Mouse (Mus musculus): ENCODE data around the gene Trp53bp1. TPM values are rescaled to one million over a fixed set of nuclear protein-coding genes. Genes with fewer than 3 reads are reported as not detected.

Trp53bp1 gene
- polyA plus RNA-seq (2016; fragmentation: Nextera tagmentation; extraction: Ambion mirVana), result 177 and 178 TPM in 2 replicates

DNA sequence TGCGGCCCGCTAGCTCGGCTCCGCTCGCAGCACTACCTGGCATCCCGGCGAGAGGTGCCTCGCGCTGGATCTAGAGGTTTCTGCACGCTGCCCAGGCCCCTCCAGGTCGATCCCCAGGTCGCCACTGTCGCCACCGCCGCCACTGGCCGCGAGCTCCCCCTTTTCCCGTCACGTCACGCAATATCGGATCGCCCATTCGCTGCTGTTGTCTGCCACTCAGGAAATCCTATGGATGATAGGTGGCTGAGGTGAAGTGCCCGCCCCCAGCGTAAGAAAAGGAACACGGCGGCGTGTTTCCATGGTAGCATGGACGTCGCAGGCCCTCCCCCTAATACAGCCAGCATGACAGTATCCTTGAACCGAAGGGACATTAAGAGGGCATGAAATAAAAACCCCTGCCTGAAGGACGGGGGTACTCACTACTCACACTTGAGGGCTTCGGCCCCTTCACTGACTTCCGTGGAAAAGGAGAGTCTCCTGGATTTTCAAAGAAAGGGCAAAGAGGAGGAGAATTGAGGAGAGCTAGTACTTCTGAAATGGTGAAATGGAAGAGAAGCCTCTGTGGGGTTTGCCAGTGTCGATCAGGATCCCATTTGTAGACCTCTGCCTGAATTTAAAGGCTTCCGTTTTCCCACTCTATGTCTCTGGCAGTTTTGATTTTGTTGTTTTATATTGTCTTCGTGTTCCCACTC is at the start of gene Trp53bp1:
Gene Trp53bp1, minus strand, starts transcription at position 172 of the 692 bp plus-strand sequence.
- WGBS, result under 1% methylated on average over 37 of the region's 37 CpGs
- H3K4me2 ChIP-seq (replicated peaks), result peak within 1 kb of the TSS; percentile 64
- H3K36me3 ChIP-seq, result peaks cover 20% of the 10 kb centered on the region
- peak within 1 kb of the TSS; percentile 94 for H3K4me3 ChIP-seq
- H3K4me1 ChIP-seq, result peaks cover 30% of the 10 kb centered on the region
- peak; percentile 98 for ATAC-seq (ENCODE audit: low FRiP score, low read depth)
- H3K27ac ChIP-seq, result peak within 1 kb of the TSS; percentile 97
- H3K9ac ChIP-seq, result peak within 1 kb of the TSS; percentile 84
- no peaks in the 10 kb centered on the region for H3K9me3 ChIP-seq
- no peaks in the 10 kb centered on the region for H3K27me3 ChIP-seq (replicated peaks)

- 82% methylated on average over 8 of the region's 8 CpGs for WGBS
- no peak overlapping the region for H3K9ac ChIP-seq
- no peak overlapping the region for H3K4me3 ChIP-seq
- H3K4me2 ChIP-seq (replicated peaks), result no peak overlapping the region
- no peak for ATAC-seq (ENCODE audit: low FRiP score, low read depth)
- no peaks in the 10 kb centered on the region for H3K4me1 ChIP-seq
- H3K9me3 ChIP-seq, result no peaks in the 10 kb centered on the region
- peaks cover 12% of the 10 kb centered on the region for H3K36me3 ChIP-seq
- no peaks in the 10 kb centered on the region for H3K27me3 ChIP-seq (replicated peaks)
- H3K27ac ChIP-seq, result no peak overlapping the region
Observed at GRCm38 (mm10) chr2:121316278-121316677, 45.1 kb upstream of the Trp53bp1 start.

DNA sequence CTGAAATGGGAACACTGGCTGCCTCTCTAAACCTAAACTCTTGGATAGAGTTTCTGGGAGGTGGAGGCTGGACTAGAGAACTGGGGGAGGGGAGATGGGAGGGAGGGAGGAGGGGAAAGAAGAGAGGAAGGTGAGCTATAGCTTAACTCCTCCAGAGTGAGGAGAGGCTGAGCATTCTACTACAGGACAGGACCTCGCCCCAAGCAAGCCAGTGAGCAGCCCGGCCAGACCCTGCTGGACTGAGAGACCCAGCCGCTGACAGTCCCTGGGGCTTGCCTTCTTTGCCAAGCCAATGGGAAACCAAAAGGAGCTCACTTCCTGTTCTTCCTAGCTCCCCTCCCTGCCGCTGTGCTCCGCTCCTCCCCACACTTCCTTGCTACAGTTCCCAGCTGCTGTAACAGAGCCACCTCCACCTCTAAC is 37.8 kb upstream of the Trp53bp1 start:
- 38% methylated on average over 5 of the region's 5 CpGs for WGBS
- H3K4me1 ChIP-seq, result peaks cover 6% of the 10 kb centered on the region
- H3K4me3 ChIP-seq, result no peak overlapping the region
- no peaks in the 10 kb centered on the region for H3K27me3 ChIP-seq (replicated peaks)
- peaks cover 46% of the 10 kb centered on the region for H3K36me3 ChIP-seq
- H3K27ac ChIP-seq, result no peak overlapping the region
- no peak overlapping the region for H3K9ac ChIP-seq
- ATAC-seq (ENCODE audit: low FRiP score, low read depth), result no peak
- no peaks in the 10 kb centered on the region for H3K9me3 ChIP-seq
- no peak overlapping the region for H3K4me2 ChIP-seq (replicated peaks)

DNA sequence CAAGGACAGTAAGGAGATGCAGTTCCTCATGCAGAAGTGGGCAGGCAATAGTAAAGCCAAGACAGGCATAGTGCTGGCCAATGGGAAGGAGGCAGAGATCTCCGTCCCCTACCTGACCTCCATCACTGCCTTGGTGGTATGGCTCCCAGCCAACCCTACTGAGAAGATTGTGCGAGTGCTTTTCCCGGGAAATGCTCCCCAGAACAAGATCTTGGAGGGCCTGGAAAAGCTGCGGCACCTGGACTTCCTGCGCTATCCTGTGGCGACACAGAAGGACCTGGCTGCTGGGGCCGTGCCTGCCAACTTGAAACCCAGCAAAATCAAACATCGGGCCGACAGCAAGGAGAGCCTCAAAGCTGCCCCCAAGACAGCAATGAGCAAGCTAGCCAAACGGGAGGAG is 28.8 kb upstream of the Trp53bp1 start:
- Histone ChIP-seq H3K4me2 (replicated peaks) (no peak overlapping the region), H3K36me3 (peaks cover 65% of the 10 kb centered on the region), H3K9ac (no peak overlapping the region), H3K27me3 (replicated peaks) (no peaks in the 10 kb centered on the region), H3K4me1 (peaks cover 32% of the 10 kb centered on the region), H3K27ac (no peak overlapping the region), H3K4me3 (no peak overlapping the region), H3K9me3 (no peaks in the 10 kb centered on the region)
- no peak for ATAC-seq (ENCODE audit: low FRiP score, low read depth)
- 88% methylated on average over 10 of the region's 10 CpGs for WGBS

DNA sequence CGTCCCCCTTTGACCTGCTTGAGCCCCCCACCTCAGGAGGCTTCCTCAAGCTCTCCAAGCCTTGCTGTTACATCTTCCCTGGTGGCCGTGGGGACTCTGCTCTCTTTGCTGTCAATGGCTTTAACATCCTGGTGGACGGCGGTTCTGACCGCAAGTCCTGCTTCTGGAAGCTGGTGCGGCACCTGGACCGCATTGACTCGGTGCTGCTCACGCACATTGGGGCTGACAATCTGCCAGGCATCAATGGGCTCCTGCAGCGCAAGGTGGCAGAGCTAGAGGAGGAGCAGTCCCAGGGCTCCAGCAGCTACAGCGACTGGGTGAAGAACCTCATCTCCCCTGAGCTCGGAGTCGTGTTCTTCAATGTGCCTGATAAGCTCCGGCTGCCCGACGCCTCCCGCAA is 28.3 kb upstream of the Trp53bp1 start:
- no peak overlapping the region for H3K9ac ChIP-seq
- no peak overlapping the region for H3K4me2 ChIP-seq (replicated peaks)
- no peak overlapping the region for H3K27ac ChIP-seq
- ATAC-seq (ENCODE audit: low FRiP score, low read depth), result no peak
- peaks cover 59% of the 10 kb centered on the region for H3K36me3 ChIP-seq
- H3K27me3 ChIP-seq (replicated peaks), result no peaks in the 10 kb centered on the region
- 90% methylated on average over 17 of the region's 17 CpGs for WGBS
- no peaks in the 10 kb centered on the region for H3K9me3 ChIP-seq
- H3K4me1 ChIP-seq, result peaks cover 38% of the 10 kb centered on the region
- no peak overlapping the region for H3K4me3 ChIP-seq

DNA sequence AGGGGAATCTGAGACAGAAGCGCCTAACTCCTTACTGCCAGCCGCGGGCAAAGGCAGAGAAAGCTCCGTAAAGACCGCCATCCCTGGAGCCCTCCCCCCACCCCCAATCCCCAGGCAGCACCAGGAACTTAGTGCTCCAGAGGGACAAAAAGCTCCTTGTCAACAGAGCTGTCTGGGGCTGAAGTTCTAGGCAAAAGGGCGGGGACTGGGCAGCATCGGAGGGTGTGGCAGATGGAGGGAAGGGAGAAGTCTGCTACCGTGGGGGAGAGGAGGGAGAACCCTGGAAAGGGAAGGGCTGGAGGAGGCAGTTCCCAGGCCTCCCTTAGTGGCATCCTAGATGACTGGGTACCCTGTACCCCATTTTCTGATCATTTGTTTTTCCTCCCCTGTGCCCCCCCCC is 26.9 kb upstream of the Trp53bp1 start:
- ATAC-seq (ENCODE audit: low FRiP score, low read depth), result no peak
- Histone ChIP-seq H3K4me1 (peaks cover 46% of the 10 kb centered on the region), H3K9ac (no peak overlapping the region; the same call in 1 of the 2 replicates), H3K36me3 (peaks cover 46% of the 10 kb centered on the region), H3K4me2 (replicated peaks) (peak overlapping the region; percentile 88), H3K27me3 (replicated peaks) (no peaks in the 10 kb centered on the region), H3K27ac (no peak overlapping the region), H3K9me3 (no peaks in the 10 kb centered on the region), H3K4me3 (0 out of 2 replicates have a peak overlapping the region, but pooled peaks have one; percentile 0)
- 3% methylated on average over 8 of the region's 8 CpGs for WGBS

GRCm38 (mm10) chr2:121297701-121298100 is 26.5 kb upstream of the Trp53bp1 start:
- Histone ChIP-seq H3K36me3 (peaks cover 41% of the 10 kb centered on the region), H3K4me1 (peaks cover 46% of the 10 kb centered on the region), H3K4me3 (0 out of 2 replicates have a peak overlapping the region, but pooled peaks have one; percentile 0), H3K4me2 (replicated peaks) (peak overlapping the region; percentile 88), H3K27me3 (replicated peaks) (no peaks in the 10 kb centered on the region), H3K9me3 (no peaks in the 10 kb centered on the region), H3K9ac (0 out of 2 replicates have a peak overlapping the region, but pooled peaks have one; percentile 63), H3K27ac (0 out of 2 replicates have a peak overlapping the region, but pooled peaks have one; percentile 23)
- ATAC-seq (ENCODE audit: low FRiP score, low read depth), result no peak
- 11% methylated on average over 9 of the region's 9 CpGs for WGBS

DNA sequence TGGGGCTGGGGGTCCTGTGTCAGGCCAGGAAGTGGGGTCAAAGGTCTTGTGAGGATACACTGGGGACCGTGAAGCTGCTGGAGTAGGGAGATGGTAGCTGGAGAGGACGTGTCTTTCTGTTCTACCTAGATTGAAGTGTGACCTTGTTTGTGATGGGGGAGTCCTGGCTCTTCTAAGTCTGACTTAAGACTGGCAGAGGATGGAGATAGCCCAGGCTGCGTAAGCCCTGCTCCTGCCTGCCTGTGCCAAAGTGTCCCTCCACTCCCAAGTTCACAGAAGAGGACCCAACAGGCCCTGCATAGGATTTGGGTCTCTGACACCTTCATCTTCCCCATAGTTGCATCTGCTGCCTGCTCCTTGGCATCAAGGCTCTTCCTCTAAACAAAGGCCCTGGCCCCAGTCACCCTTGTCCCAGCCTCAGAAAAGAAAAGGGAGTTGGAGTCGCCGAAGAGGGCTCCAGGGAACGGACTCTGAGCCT is 25.6 kb upstream of the Trp53bp1 start:
- no peak for ATAC-seq (ENCODE audit: low FRiP score, low read depth)

DNA sequence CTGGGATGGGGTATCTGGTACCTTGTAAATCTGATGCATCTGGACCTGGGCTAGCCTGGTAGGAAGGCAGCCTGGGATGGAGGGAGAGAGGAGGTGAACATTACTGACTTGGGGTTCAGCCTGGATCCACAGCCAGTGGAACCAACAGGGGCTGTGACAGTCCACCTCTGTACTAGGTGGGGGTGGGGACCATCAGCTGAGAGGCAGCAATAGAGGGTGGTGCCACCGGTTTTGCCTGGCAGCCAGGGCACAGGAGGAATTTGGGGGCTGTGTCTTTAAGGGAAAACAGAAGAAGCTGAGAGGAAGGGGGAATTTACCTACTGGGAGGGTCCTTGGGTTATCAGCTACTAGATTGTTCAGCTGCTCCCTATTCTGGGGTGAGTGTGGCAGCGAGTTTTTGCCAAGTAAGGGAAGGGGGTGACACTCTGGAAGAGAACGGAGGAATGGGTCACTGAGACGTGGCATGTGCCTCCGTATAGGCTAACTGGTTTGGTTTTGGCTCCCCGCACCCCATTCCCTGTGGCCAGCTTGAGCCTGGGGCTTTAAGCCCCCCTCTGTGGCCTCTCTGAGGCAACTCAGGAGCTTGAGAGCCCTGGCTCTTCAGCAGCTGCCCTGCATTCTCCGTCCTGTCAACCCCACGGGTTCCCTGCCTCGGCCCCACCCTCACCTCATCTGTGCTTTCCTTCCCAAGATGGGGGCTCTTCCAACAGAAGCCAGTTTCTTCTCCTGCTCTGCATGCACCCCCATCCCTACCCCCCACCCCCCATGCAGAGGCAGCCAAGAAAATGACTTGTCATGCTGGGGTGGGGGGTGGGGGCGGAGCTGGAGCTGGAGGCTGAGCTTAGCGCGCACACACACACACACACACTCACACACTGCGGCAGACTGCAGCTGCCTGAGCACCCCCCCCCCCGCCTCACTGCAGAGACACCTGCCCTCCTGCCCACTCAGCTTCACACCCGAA is 24.7 kb upstream of the Trp53bp1 start:
- Histone ChIP-seq H3K4me2 (replicated peaks) (peak overlapping the region; percentile 88), H3K36me3 (peaks cover 23% of the 10 kb centered on the region), H3K4me1 (peaks cover 46% of the 10 kb centered on the region), H3K9me3 (no peaks in the 10 kb centered on the region), H3K9ac (peak overlapping the region; percentile 63), H3K27ac (peak overlapping the region; percentile 63), H3K27me3 (replicated peaks) (no peaks in the 10 kb centered on the region), H3K4me3 (peak overlapping the region; percentile 54)
- 3% methylated on average over 15 of the region's 15 CpGs for WGBS
- ATAC-seq (ENCODE audit: low FRiP score, low read depth), result peak; percentile 46

More for the DNA sequence above, 25.6 kb upstream of the Trp53bp1 start:
- Histone ChIP-seq H3K4me3 (peak overlapping the region; percentile 54), H3K27ac (peak overlapping the region; percentile 63; the same call in 1 of the 2 replicates), H3K4me2 (replicated peaks) (peak overlapping the region; percentile 88), H3K4me1 (peaks cover 46% of the 10 kb centered on the region), H3K27me3 (replicated peaks) (no peaks in the 10 kb centered on the region), H3K9ac (peak overlapping the region; percentile 63), H3K36me3 (peaks cover 32% of the 10 kb centered on the region), H3K9me3 (no peaks in the 10 kb centered on the region)
- 5% methylated on average over 6 of the region's 6 CpGs for WGBS

GRCm38 (mm10) chr2:121294753-121295607 is 23.8 kb upstream of the Trp53bp1 start:
- H3K4me1 ChIP-seq, result peaks cover 53% of the 10 kb centered on the region
- 1% methylated on average over 18 of the region's 18 CpGs for WGBS

DNA sequence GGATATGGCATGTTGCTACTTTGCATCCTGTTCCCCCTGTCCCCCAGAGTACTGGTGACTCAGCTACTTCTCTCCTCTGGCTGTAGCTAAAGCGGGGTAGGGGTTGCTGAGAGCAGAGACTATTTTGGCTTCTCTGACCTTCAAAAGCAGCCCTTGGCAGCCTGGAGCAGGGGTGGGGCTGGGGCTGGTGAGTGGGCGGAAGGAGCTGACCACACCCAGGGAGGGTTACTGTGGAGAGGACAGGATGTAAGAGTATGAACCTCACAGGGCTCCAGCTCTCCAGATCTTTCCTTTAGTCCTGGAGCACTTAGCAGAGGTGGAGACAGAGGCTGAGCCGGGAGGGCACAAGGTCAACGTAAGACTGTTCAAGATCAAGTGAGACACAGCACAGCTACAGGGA is 23.0 kb upstream of the Trp53bp1 start:
- Histone ChIP-seq H3K4me1 (peaks cover 57% of the 10 kb centered on the region), H3K4me3 (peak overlapping the region; percentile 54; the same call in 1 of the 2 replicates), H3K27me3 (replicated peaks) (no peaks in the 10 kb centered on the region; the same call in 1 of the 2 replicates), H3K4me2 (replicated peaks) (peak overlapping the region; percentile 88), H3K9me3 (no peaks in the 10 kb centered on the region), H3K9ac (no peak overlapping the region), H3K36me3 (peaks cover 6% of the 10 kb centered on the region; the same call in 1 of the 2 replicates), H3K27ac (peak overlapping the region; percentile 65; the same call in 1 of the 2 replicates)
- ATAC-seq (ENCODE audit: low FRiP score, low read depth), result no peak
- 21% methylated on average over 4 of the region's 4 CpGs for WGBS

More at GRCm38 (mm10) chr2:121294753-121295607, 23.8 kb upstream of the Trp53bp1 start:
- peak overlapping the region; percentile 54 for H3K4me3 ChIP-seq
- peak overlapping the region; percentile 88 for H3K4me2 ChIP-seq (replicated peaks)
- H3K27ac ChIP-seq, result peak overlapping the region; percentile 65
- no peaks in the 10 kb centered on the region; the same call in 1 of the 2 replicates for H3K27me3 ChIP-seq (replicated peaks)
- peaks cover 14% of the 10 kb centered on the region for H3K36me3 ChIP-seq
- peak overlapping the region; percentile 63 for H3K9ac ChIP-seq
- peak; percentile 74 for ATAC-seq (ENCODE audit: low FRiP score, low read depth)
- H3K9me3 ChIP-seq, result no peaks in the 10 kb centered on the region
